Mouse (Mus musculus): Measurements from ENCODE around the gene Ddx39b.

Gene Ddx39b

DNA sequence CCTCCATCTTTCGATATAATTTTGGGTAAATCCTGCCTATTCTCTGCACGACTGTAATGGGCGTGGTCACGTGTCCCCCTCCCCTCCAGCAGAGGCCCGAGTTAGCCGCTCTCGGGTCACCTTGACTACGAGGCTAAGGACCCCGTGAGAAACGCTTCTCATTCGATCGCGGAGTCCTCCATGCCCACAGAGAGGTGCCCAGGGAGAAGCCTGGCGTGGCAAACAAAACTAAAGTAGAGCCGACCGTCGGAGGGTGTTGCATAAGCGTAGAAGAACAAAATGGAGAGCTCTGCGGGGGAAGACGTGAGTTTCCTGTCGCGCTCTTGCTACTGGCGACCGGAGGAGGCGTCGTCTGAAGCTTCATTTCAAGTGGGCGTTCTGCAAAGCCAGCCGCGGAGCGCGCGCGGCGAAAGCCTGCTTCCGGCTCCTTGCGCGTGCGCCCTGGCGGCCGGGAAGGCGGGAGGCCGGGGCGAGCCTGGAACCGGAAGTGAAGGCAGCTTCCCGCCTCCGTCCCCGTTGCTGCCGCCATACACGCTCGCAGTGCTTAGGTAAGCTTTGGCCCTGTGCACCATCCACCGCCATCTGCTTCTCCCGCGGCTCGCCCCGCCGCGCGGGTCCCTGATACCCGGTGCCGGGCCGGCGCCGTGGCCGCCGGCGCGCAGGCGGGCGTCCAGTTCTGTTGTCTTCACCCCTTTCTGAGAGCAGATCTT is at the start of gene Ddx39b:
TSS of gene Ddx39b (plus strand) at position 442 of the 710 bp plus-strand sequence.
- peak; percentile 95 for DNase-seq

DNA sequence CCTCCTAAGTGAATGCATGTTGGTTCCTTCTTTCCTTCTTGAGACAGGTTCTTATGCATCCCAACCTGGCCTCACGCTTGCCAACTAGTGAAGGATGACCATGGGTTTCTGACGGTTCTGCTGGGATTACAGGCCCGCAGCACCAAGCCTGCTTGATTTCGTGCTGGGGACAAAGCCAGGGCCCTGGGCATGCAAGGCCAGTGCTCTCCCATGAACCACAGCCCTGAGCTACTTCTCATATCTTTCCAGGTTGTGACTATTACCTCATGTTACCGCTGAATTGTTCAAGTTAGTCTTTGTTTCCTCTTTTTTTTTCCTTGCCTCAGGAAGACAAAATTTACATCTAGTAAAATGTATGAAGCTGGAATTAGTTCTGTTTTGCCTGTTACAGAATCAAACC is 48.6 kb upstream of the Ddx39b start:
- DNase-seq, result no peak

DNA sequence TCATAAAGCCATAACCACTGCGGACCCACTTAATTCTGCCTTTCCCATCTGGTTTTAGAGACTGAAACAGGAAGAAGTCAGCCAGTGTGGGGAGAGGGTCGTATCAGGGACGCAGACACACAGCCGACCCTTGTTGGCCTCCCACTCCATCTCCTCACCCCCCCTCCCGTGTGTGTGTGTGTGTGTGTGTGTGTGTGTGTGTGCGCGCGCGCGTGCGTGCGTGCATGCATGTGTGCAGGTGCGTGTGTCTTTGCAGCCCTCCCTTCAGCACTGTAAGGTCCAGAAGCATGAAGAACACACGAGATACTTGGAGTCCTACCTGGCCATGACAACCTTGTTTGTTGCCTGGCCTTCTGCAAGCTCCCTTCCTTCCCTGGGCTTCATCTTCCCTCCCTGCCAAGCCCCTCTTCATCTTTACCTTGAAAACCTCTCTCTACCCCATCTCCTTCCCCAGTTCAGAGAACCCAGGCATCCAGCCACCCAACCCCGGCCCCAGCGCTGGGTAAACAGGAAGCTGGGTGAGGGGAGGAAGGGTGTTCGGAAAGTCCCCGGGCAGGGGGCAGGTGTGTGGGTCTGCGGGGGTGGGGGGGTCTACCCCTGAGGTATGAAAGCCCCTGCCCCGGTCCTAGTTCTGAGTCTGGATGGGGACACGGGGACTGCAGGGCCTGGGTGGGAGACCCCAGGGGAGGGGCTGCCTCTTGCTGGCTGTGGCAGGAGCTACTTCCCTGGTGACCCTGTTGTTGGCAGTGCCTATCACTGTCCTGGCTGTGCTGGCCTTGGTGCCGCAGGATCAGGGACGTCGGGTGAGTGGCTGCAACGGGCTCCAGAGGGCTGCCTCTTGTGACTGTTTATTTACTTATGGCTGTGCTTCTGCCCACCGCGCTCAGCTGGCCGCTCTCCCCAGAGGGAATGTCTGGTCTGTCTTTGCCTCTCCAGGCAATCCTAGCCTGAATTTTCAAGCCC is 47.4 kb upstream of the Ddx39b start, which contains the start of gene Ltb:
TSS of gene Ltb (plus strand) at position 559 of the 963 bp plus-strand sequence.
- no peak for DNase-seq

DNA sequence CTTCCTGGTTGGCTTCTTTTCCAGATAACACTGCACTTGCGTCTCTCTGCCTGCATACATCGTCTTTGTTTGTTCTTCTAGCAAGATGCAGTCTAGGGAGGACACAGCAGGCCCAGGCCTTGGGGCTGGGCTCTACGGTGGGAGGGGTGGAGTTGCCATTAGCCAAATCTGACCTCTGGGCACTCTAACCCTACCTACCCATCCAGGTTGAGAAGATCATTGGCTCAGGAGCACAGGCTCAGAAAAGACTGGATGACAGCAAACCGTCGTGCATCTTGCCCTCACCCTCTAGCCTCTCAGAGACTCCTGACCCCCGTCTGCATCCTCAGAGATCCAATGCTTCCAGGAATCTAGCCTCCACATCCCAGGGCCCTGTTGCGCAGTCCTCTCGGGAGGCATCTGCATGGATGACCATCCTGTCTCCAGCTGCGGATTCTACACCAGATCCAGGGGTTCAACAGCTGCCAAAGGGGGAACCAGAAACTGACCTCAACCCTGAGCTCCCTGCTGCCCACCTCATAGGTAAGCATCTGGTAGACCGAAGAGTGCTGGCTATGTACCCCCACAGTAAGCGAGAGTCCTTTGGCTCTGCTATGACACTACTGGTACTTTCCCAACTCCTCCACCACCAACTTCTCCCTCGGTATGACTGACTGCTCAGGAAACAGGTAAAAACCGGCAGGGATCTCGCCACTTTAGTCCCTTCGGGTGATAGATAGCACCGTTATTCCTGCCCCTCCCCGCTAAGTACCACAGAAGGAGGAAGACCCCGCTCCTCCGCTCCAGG is 46.5 kb upstream of the Ddx39b start:
- DNase-seq, result no peak

DNA sequence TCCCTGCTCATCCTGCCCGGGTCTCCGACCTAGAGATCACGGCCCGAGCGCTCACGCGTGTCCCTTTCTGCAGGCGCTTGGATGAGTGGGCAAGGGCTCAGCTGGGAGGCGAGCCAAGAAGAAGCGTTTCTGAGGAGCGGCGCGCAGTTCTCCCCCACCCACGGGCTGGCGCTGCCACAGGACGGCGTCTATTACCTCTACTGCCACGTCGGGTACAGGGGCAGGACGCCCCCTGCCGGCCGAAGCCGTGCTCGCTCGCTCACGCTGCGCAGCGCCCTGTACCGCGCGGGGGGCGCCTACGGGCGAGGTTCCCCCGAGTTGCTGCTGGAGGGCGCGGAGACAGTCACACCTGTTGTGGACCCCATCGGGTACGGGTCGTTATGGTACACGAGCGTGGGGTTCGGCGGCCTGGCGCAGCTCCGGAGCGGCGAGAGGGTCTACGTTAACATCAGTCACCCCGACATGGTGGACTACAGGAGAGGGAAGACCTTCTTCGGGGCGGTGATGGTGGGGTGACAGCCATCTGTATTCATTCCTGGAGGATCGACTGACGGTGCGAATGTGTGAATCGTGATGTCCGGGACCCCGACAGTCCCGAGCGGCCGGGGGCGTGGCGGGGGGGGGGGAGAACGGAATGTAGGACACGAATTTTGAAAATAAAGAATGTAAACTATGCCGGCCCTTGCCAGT is 45.8 kb upstream of the Ddx39b start:
- peak; percentile 45 for DNase-seq

DNA sequence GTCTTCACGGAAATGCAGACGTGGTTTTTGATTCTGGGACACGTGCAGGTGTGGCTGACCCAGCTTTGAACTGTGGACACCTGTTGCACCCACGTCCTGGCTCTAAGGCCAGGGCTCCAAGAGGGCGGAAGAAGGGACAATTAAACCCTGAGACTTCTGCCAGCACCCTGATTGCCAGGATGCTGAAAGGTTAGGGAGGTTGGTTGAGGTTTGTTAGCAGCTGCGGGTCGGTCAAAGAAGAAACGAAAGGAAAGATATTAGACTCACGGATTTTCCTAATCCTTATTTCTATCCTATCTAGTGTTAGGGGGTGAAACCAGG is 45.3 kb upstream of the Ddx39b start:
- no peak for DNase-seq

DNA sequence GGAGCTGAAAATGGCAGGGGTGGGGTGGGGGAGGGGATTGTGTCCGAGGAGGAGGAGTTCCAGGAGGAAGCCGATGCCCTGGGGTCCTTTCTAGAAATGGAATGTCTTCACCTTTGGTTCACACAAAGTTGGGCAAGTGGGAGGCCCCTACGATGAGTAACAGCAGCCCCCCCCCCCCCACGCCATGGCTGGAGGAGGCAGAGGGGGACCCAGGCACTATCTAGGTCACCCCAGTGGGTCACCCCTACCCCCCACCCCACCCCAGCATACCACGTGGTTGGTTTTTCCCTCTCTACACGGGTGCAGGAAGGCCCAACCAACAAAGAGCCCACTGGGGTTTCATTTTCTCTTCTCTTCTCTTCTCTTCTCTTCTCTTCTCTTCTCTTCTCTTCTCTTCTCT is 44.4 kb upstream of the Ddx39b start:
- no peak for DNase-seq

DNA sequence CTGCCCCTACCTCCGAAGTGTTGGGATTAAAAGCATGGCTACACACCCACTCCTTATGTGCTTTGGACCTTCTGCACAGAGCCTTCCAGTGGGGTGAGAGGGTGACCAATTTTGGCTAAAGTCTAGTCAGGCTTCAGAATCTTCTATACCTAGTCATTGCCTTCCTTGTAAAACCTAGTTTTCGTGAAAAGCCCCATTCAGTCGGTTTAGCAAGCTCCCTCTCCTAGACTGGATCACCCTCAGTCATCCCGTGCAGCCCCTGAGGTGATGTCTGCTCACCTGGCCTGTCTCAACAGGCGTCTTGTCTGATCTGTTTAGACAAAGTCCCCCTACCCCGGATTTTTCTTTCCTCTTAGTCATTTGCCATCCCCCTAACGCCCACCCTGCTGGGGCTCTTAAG is 43.5 kb upstream of the Ddx39b start:
- no peak for DNase-seq

DNA sequence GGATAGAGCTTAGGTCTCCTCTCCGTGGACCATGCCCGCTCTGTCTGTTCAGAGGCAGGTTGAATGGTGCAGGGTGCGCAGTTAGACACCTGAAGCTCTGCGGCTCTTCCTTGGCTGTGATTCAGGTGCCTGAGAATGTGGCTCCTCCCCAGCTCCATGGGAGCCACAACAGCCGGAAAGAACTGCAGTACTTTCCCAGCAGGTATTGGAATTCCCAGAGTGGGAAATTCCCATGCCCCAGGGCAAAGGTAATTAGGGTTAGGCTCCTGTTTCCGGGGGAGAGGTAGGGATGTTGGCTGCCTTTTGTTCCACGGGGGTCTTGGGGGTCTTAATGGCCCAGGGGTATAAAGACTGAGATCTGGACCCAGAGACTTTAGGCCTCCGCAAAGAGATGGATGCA is 42.6 kb upstream of the Ddx39b start:
- DNase-seq, result no peak

DNA sequence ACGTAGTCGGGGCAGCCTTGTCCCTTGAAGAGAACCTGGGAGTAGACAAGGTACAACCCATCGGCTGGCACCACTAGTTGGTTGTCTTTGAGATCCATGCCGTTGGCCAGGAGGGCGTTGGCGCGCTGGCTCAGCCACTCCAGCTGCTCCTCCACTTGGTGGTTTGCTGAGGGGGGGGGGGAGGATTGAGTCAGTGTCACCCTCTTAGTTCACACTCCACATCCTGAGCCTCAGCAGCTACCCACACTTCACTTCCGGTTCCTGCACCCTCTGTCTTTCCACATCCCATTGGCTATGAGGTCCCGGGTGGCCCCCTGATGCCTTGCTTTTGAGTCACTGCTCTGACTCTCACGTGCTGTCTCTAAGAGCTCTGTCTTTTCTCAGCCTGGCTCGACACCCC is 41.1 kb upstream of the Ddx39b start:
- no peak for DNase-seq

DNA sequence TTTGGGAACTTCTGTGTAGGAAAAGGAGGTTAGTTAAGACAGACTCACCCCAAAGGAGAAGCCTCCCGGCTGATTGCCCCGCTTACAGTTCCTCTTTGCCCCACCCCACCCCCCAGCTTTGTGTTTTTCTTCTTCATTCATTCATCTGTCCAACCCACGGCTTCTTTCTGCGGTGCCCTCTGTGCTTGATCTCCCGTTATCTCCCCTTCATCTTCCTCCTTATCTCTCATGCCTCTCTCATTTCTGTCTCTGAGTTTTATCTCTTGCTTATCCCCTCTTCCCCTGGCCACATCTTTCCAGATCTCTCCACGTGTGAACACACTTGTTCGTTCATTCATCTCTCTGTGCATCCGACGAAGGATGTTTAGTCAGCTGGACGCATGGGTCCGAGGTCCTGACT is 40.4 kb upstream of the Ddx39b start:
- DNase-seq, result no peak

DNA sequence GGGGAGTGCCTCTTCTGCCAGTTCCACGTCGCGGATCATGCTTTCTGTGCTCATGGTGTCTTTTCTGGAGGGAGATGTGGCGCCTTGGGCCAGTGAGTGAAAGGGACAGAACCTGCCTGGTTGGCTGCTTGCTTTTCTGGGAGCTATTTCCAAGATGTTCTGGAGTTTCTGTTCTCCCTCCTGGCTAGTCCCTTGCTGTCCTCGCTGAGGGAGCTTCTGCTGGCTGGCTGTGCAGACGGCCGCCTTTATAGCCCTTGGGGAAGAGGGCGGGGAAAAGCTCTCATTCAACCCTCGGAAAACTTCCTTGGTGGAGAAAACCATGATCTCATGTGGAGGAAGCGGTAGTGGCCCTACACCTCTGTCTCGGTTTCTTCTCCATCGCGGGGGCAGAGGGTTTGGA is 39.8 kb upstream of the Ddx39b start, which contains the start of gene Tnf:
TSS of gene Tnf (minus strand) at position 221 of the 400 bp plus-strand sequence.
- DNase-seq, result no peak

DNA sequence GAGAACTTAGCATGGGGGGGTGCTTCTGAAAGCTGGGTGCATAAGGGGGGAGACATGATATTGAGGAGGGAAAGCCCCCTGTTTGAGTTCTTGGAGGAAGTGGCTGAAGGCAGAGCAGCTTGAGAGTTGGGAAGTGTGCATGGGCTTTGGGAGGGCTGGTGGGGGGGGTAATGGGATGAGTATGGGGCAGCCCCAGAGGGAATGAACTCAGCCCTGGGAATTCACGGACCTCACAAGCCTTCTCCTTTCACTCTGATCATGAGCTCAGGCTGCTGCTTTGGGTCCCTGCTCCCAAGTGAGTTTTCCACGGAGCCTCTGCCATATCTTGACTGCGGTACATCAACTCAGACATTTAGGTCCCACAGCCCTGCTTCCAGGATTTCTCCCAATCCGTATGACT is 39.1 kb upstream of the Ddx39b start:
- DNase-seq, result no peak

DNA sequence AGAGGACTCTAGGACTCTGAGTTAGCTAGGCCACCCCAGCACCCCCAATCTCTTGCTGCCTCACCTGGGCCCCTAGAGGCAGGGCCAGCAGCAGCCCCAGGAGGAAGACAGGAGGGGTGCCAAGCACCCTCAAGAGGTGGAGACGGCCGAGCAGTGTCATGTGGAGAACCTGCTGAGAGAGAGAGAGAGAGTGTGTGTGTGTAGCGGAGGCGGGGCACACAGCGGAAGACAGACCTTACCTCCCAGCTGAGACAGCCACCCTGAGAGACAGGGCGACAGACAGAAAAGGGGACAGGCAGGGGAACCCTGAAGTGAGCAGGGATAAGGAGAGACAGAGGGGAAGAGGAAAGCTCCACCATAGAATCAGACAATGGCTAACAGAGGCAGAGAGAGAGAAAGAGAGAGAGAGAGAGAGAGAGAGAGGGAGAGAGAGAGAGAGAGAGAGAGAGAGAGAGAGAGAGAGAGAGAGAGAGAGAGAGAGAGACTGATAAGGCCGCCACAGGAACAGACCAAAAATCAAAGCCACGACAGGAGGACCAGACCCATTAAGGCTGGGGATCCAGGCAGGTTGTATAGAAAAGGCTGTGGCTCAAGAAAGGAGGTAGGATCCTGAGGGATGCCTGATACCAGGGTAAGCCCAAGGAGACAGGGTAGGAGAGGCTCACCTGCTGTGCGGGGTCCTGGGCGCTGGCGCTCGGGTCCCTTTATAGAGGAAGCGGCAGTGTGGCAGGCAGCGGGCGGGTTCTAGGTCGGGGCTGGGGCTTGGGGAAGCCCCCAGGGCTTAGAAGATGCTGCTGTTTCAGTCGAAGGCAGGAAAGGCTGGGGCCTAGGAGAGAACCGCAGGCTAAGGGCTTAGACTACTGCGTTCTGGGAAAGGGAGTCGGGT is 36.8 kb upstream of the Ddx39b start, which contains the start of gene Lta:
TSS of gene Lta (minus strand) at position 858 of the 886 bp plus-strand sequence.
- DNase-seq, result no peak

DNA sequence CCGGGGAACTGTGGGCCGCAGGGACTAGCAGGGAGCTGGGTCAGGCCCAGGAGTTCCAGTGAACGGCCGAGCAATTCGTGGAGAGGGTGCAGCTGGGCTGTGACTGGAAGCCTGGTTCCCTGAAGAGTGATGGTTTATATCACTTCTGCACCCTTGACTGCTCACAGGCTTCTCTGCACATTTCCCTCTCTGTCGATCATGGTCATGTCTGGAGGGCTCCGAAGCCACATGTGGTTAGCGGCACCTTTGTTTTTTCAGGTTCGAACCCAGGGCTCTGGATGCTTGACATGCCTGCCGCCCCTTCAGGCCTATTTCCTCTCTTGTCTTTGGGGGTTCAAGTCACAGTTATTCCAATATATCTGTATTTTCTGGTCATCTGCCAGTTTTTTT is 36.2 kb upstream of the Ddx39b start:
- DNase-seq, result no peak

DNA sequence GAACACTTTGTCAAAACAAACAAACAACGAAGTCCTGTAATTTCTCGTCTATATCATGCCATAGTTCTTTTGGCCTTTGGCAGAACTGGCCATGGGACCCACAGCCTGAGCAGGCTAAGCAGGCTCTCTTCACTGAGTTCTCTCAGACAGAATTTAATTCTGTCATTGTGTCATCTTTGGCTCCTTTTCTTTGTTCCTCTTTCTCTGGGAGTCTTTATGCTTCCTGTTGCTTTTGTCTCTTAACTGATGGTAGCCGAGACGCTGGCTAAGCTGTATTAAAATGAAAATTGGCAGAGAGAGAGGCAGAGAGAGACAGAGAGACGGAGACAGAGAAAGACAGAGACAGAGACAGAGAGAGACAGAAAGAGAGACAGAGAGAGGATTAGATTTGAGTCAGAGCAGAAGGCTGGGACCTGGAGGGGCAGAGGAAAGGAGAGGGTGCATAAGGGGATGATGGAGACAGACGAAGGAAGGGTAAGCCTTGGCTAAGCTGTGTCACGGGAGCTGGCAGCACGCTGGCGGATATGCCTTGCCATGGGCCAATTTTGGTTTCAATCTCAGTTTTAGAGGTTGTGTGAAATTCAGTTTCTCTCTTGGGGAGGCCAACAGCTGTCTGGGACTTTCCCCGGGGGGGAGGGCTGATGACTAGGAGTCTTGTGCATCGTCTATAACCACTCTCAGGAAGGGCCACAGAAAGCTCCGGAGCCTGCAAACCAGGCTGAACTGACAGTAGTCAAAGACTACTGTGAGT is 31.6 kb upstream of the Ddx39b start:
- no peak for DNase-seq

DNA sequence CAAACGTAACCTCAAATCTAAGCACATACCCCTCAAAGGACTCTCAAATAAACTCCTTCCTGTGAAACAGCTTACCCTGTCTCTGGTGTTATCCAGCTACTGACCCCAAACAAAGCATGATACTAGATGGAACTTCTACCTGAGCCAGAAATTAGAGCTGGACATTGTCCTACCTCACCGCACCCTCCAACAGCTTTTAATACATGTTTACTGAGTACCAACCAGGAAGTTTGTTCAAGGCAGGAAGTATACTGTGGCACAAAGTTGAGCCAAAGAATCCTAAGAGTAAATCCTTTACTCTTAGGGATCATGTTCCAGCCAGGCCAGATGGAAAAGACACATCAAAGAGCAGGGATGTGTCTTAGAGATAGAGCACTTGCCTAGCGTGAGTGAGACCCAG is 31.0 kb upstream of the Ddx39b start:
- DNase-seq, result no peak

DNA sequence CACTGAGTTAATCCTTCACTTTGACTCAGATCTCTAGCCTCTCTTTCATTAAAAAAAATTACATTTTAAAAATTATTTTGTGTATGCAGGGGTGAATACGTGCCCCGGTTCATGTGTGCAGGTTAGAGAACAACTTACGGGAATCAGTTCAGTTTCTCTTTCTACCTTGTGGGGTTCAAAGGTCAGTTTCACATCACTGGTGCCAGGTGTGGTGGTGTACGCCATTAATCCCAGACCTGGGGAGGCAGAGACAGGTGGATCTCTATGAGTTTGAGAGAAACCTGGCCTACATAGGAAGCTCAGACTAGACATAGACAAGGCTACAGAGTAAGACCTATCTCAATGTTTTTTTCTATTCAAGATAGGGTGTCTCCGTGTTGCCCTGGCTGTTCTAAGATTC is 28.5 kb upstream of the Ddx39b start:
- no peak for DNase-seq

DNA sequence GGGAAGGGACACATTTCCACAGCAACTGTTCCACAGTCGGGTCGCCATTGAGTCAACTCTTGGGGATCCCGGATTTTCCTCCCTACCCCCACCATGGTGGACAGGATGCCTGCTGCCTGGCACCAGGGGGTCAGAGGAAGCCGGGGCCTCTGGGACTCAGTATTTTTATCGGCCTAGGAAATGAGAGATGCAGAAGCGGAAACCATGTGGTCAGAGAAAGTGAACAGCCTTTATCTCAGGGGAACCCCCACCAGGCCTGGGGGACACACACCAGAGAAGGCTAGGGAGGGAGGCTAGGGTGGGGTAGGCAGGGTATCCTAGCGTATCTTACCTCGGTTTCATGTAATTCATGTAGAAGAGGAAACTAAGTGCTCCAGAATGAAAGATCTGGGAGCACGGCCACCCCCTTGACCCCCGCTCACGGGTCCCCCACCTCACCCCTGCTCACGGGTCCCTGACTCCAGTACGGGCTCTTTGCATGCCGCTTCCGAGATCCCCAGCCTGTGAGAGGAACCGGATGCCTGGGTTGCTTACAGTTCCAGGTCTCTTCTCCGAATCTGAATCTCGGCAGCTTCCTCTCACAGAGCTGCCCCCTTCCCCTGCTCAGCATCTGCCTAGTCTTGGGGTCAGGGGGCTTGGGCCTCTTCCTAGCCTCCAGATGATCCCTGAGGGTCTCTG is 22.9 kb upstream of the Ddx39b start:
- no peak for DNase-seq

DNA sequence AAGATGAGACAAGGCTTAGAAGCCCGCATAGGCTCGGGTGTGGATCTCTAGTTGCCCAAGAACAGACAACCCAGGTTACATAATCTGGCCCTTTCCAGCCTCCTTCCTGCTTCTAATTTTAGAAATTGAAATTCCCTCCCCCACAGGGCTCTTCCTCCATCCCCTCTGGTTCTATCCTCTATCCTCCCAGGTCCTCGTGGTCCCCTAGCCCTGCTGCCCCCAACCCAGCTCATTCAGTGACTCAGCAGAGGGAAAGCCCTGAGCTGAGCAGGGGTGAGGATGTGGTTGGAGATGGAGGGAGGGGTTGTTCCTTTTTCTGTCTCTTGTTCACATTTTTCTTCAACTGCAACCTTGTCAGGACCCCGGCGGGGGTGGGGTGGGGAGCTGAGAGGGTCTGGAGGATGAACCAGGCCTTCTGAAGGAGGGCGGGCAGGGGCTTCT is 21.9 kb upstream of the Ddx39b start:
- DNase-seq, result no peak
